Mouse (Mus musculus) large intestine, adult 2 months (tissue): Measurements from ENCODE around the gene Usp39. TPM values are rescaled to one million over a fixed set of nuclear protein-coding genes. Genes with fewer than 3 reads are reported as not detected.

Experiments
- DNase-seq: peaks from one replicate; pipeline ENCODE4 v3.0.0-alpha.2; 2012; ENCODE audit warnings: low read depth, low spot score
- WGBS: fragments of 180-500 bp; shearing (Covaris S2); methylation state at CpG from one replicate; pipeline ENCODE4 v1.1.7; 2018; 5-methylcytosine and 5-hydroxymethylcytosine counted together
- polyA plus RNA-seq: library from polyadenylated mRNA; depleted of rRNA; stranded (reverse); fragments of >200 nt; gene quantifications from 2 replicates; pipeline ENCODE4 v1.2.3, GENCODE M21; 2012; rRNA removed

Usp39 gene
- polyA plus RNA-seq, 1 experiment = 16.6 TPM

DNA sequence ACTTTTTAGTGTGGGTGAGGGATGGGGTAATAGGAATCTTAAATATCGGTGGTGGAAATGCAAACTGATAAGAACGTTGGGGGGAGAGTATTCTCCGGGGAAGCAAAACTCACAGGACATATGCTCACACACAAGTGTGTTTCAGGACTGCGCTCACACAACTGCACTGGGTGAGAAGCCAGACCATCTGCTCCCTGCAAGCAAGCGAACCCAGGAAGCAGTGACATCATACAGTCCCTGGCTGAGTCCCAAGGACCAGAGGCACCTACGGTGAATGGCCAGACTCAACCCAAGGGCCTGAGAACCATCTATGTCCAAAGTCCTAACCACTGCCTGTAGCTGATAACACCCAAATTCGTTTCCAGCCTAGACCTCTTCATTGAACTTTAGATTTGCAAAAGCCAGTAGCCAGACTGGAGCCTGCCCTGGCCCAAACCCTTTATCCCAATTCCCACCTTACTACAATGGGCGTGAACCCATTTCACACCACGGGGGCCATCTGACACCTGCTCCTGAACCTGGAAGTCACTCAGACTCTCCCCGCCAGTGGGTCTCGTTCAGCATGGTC lies 73.9 kb downstream of the Usp39 start:
- no peak for DNase-seq

DNA sequence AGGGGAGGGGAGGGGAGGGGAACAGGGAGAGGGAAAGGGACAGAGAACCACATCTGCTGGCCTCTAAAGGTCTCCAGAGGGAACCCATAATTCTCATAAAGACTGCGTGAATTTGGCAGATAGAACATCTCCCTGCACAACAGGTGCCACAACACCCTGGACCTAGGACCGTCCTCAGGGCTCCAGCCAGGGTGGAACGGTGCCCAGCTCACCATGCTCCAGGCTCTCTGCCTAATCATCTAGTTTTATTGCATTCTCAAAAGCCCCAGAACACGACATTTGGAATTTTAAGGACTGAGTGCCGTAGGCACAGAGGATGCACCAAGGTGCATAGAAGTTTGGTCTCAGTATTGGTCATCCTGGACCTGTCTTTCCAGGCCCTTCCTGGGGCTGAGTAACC lies 74.7 kb downstream of the Usp39 start:
- 58% methylated on average over 5 of the region's 5 CpGs for WGBS
- DNase-seq = no peak

More for the DNA sequence above, 73.9 kb downstream of the Usp39 start:
- 49% methylated on average over 11 of the region's 11 CpGs for WGBS

Other genes starting within 250 kb of the Usp39 start
- gene St3gal5, start 247.6 kb downstream of the Usp39 start, polyA plus RNA-seq = 2.6 and 3.2 TPM in 2 replicates
- gene Atoh8, start 109.6 kb downstream of the Usp39 start, polyA plus RNA-seq = 5.5 and 5.9 TPM in 2 replicates
- gene Sftpb, start 40.6 kb downstream of the Usp39 start, polyA plus RNA-seq = 0.25 and 0.49 TPM in 2 replicates
- gene 0610030E20Rik, start 2.1 kb upstream of the Usp39 start, polyA plus RNA-seq = 9.5 and 17.9 TPM in 2 replicates
- 13.4 and 16.6 TPM in 2 replicates for gene Tmem150a, start 10.3 kb upstream of the Usp39 start, polyA plus RNA-seq
- 82.5 and 102 TPM in 2 replicates for gene Rnf181, start 21.8 kb upstream of the Usp39 start, polyA plus RNA-seq
- gene Vamp5, start 35.3 kb upstream of the Usp39 start, polyA plus RNA-seq = 19.3 and 21.7 TPM in 2 replicates
- 280 and 288 TPM in 2 replicates for gene Vamp8, start 45.5 kb upstream of the Usp39 start, polyA plus RNA-seq
- gene Ggcx, start 69.1 kb upstream of the Usp39 start, polyA plus RNA-seq = 9.3 and 12.4 TPM in 2 replicates
- gene Mat2a, start 94.4 kb upstream of the Usp39 start, polyA plus RNA-seq = 50.9 and 66.5 TPM in 2 replicates
- gene Sh2d6, start 176.5 kb upstream of the Usp39 start, polyA plus RNA-seq = 11.3 and 17.2 TPM in 2 replicates
- 27.2 and 38.0 TPM in 2 replicates for gene Capg, start 199.2 kb upstream of the Usp39 start, polyA plus RNA-seq